Mouse (Mus musculus) bone marrow macrophage, adult 2 months (primary cell): ENCODE results near the gene Cyb5r4.

Source experiments
- CTCF ChIP-seq: IDR thresholded peaks from 2 replicates; pipeline ENCODE4 v1.5.1; 2012; ENCODE audit warnings: low read depth, mild to moderate bottlenecking, low read length, moderate library complexity
- POLR2A ChIP-seq: IDR thresholded peaks from 2 replicates; pipeline ENCODE4 v1.6.1; 2012; ENCODE audit warnings: mild to moderate bottlenecking, low read depth, low read length, borderline replicate concordance

DNA sequence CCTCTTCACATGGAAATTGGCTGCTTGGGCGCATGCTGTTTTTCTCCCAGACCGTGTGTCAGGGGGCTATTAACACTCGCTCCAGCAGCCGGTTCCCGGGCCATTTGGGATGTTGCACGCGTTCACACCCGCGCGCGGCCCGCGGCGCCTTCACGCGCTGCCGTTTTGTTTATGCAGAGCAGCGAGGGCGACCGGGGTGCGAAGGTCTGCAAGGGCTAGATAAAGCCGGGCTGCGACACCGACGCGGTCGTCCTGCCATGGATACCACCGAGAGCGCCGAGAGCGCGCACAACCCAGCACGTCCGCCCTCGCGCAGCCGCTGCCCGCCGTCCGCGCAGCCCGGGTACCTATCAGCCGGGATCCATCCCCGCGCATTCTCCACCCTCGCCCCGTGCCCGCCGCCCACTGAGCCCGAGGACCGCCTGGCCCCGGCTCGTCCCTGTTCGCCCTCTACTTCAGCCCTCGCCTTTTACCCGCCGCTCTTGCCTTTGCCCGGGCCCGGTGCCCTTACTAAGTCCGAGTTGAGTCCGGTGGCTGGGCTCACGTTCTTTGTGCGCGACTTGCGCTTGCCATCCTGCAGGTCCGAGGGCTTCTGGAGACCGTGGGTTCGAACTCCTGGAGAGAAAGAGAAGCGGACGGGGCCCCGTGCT, 6.4 kb upstream of the Cyb5r4 start, which contains the start of gene Ripply2:
- no peak for TF ChIP-seq POLR2A
- no peak for TF ChIP-seq CTCF
